Mouse (Mus musculus): ENCODE measurements around the gene Dhx57.
"Not testable (repeated sequence)": the region's sequence is repeated elsewhere in the genome, so short reads cannot be mapped to it uniquely, and the experiment has no call there.

Gene Dhx57

GRCm38 (mm10) chr17:80290074-80290657 lies at the start of gene Dhx57, which contains the start of gene Morn2:
Gene Dhx57 (minus strand): TSS chr17:80290476.
Gene Morn2 (plus strand): TSS chr17:80290203.
- DNase-seq (ENCODE audit: low spot score in 2 of 2) = peak; percentile 96

- no peak for DNase-seq (ENCODE audit: low spot score in 2 of 2)
Measured at GRCm38 (mm10) chr17:80332386-80332785, 42.1 kb upstream of the Dhx57 start.

- DNase-seq (ENCODE audit: low spot score in 2 of 2) = no peak
Measured at GRCm38 (mm10) chr17:80326431-80326830, 36.2 kb upstream of the Dhx57 start.

GRCm38 (mm10) chr17:80325456-80325855 lies 35.2 kb upstream of the Dhx57 start:
- no peak for DNase-seq (ENCODE audit: low spot score in 2 of 2)

- DNase-seq (ENCODE audit: low spot score in 2 of 2) = no peak
Measured at GRCm38 (mm10) chr17:80324521-80324920, 34.2 kb upstream of the Dhx57 start.

GRCm38 (mm10) chr17:80323658-80324057 lies 33.4 kb upstream of the Dhx57 start:
- no peak for DNase-seq (ENCODE audit: low spot score in 2 of 2)

GRCm38 (mm10) chr17:80323015-80323414 lies 32.7 kb upstream of the Dhx57 start:
- DNase-seq (ENCODE audit: low spot score in 2 of 2) = no peak

GRCm38 (mm10) chr17:80322228-80322627 lies 32.0 kb upstream of the Dhx57 start:
- DNase-seq (ENCODE audit: low spot score in 2 of 2) = no peak

GRCm38 (mm10) chr17:80312405-80312804 lies 22.1 kb upstream of the Dhx57 start:
- no peak for DNase-seq (ENCODE audit: low spot score in 2 of 2)

- no peak for DNase-seq (ENCODE audit: low spot score in 2 of 2)
Measured at GRCm38 (mm10) chr17:80311761-80312160, 21.5 kb upstream of the Dhx57 start.

- no peak for DNase-seq (ENCODE audit: low spot score in 2 of 2)
Measured at GRCm38 (mm10) chr17:80307251-80307650, 17.0 kb upstream of the Dhx57 start, which contains the start of gene Arhgef33. Gene Arhgef33 (plus strand): TSS chr17:80307407.

- no peak for DNase-seq (ENCODE audit: low spot score in 2 of 2)
Measured at GRCm38 (mm10) chr17:80298844-80299243, 8.6 kb upstream of the Dhx57 start.

GRCm38 (mm10) chr17:80295258-80295657 lies 5.0 kb upstream of the Dhx57 start:
- no peak for DNase-seq (ENCODE audit: low spot score in 2 of 2)

GRCm38 (mm10) chr17:80291148-80291547 lies 872 bp upstream of the Dhx57 start:
- peak; percentile 13 to 36 for DNase-seq (ENCODE audit: low spot score in 2 of 2)

GRCm38 (mm10) chr17:80289280-80290073 lies 799 bp downstream of the Dhx57 start:
- DNase-seq (ENCODE audit: low spot score in 2 of 2) = no peak

- DNase-seq (ENCODE audit: low spot score in 2 of 2) = no peak
Measured at GRCm38 (mm10) chr17:80288012-80288411, 2.3 kb downstream of the Dhx57 start.

GRCm38 (mm10) chr17:80284446-80284845 lies 5.8 kb downstream of the Dhx57 start:
- DNase-seq (ENCODE audit: low spot score in 2 of 2) = peak in 1 of 2 experiments; percentile 26

- DNase-seq (ENCODE audit: low spot score in 2 of 2) = no peak
Measured at GRCm38 (mm10) chr17:80279340-80280070, 10.8 kb downstream of the Dhx57 start.

GRCm38 (mm10) chr17:80278255-80278654 lies 12.0 kb downstream of the Dhx57 start:
- DNase-seq (ENCODE audit: low spot score in 2 of 2) = no peak

- DNase-seq (ENCODE audit: low spot score in 2 of 2) = not testable (repeated sequence)
Measured at GRCm38 (mm10) chr17:80270622-80271021, 19.7 kb downstream of the Dhx57 start.

GRCm38 (mm10) chr17:80268151-80268550 lies 22.1 kb downstream of the Dhx57 start:
- DNase-seq (ENCODE audit: low spot score in 2 of 2) = no peak

GRCm38 (mm10) chr17:80267065-80267464 lies 23.2 kb downstream of the Dhx57 start:
- no peak for DNase-seq (ENCODE audit: low spot score in 2 of 2)

Data from heart, adult 9 months (tissue).